Mouse (Mus musculus) ES-E14 (cell line): ENCODE measurements around the gene Adar.

ENCODE experiments used
- HCFC1 ChIP-seq: IDR thresholded peaks from 2 replicates; pipeline ENCODE4 v1.6.1; 2012; ENCODE audit warnings: low read length, inconsistent platforms, borderline replicate concordance; ENCODE audit not compliant: insufficient read depth
- MAFK ChIP-seq: IDR thresholded peaks from 2 replicates; pipeline ENCODE4 v1.6.1; 2014; ENCODE audit warnings: mild to moderate bottlenecking, low read depth, low read length, inconsistent platforms; ENCODE audit not compliant: insufficient read depth
- ZNF384 ChIP-seq: IDR thresholded peaks from 2 replicates; pipeline ENCODE4 v1.6.1; 2012; ENCODE audit warnings: low read depth, low read length, inconsistent platforms

DNA sequence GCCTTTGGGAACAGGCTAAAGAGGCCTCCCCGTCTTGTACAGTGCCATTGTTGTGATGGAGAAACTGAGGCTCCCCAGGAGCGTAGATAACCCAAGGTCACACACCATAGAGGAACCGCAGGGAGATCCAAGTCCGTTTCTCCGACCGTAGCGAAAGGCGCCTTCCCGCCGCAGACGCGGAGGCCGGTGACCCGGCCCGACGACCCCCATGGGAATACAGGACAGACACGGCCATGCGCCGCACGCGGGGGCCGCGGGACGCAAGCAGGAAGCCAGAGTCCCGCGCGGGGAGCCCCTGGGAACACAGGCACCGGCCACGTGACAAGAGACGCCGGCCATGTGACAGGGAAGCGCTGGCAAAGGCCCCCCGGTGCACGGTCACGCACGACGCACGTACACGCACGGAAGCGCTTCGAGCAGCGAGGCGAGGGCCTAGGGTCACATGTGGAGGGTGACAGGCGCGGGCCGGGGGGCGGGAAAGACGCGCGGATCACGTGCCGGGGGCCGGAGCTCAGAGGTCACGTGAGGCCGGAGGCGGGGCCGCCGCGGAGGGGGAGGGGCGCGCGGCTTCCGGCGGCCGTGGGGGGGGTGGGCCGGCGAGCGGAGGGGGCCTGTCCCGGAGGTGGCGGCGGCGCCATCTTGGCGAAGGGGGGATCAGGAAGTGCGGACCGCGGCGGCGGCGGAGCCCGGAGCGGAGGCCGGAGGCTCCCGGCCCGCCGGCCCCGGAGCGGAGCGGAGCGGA, 58.3 kb downstream of the Adar start, which contains the start of gene Ube2q1:
- TF ChIP-seq HCFC1 (no peak), MAFK (no peak), ZNF384 (no peak)
